Mouse (Mus musculus): ENCODE measurements at regions not wholly inside any gene's neighbourhood (a gene's known extent, or its start where the extent isn't known, plus 50 kb on each side); places are given as distances from the start of the nearest gene placed in this dataset.

- no peak for DNase-seq (ENCODE audit: low read depth, low spot score)
Measured at GRCm38 (mm10) chr9:52849931-52850330, 170.4 kb upstream of the AI593442 start.

GRCm38 (mm10) chr9:52841105-52841504, 161.5 kb upstream of the AI593442 start:
- no peak for DNase-seq (ENCODE audit: low read depth, low spot score)

- DNase-seq (ENCODE audit: low read depth, low spot score): no peak
Measured at GRCm38 (mm10) chr9:52839996-52840395, 160.4 kb upstream of the AI593442 start.

GRCm38 (mm10) chr9:52836151-52836630, 156.6 kb upstream of the AI593442 start:
- no peak for DNase-seq (ENCODE audit: low read depth, low spot score)

DNA sequence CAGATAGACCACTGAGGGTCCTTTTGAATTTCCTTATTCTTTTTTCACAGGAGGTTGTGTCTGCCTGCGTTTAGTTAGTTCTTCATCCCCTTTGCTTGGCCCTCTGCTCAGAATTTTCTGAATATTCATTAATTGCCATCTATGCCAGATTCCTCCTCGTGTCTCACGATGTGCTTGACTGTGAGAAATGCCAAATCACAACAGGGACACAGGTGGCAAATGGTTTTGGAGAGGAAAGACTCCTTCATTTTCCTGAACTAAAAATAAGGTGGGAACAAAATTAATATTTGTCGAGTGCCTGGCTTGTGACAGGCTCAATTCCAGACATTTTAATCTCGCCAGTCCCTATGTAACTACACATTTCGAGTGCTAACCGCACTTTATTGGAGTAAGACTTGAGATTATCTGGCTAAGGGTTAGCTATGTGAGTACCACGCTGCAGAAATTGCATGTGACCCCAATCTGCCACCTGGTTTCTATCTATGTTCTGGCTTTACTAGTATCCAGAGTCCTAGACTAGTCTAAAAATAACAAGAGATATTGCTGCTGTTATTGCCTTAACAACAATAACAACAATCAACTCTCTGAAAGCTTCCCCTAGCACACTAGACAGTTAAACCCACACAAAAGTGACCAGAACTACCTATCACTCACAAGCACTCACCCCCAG, 156.0 kb upstream of the AI593442 start:
- no peak for DNase-seq (ENCODE audit: low read depth, low spot score)

- no peak for DNase-seq (ENCODE audit: low read depth, low spot score)
Measured at GRCm38 (mm10) chr9:52826781-52827180, 147.2 kb upstream of the AI593442 start.

- DNase-seq (ENCODE audit: low read depth, low spot score): no peak
Measured at GRCm38 (mm10) chr9:52816309-52816708, 136.7 kb upstream of the AI593442 start.

GRCm38 (mm10) chr9:52802969-52803368, 123.4 kb upstream of the AI593442 start:
- DNase-seq (ENCODE audit: low read depth, low spot score): peak; percentile 77

DNA sequence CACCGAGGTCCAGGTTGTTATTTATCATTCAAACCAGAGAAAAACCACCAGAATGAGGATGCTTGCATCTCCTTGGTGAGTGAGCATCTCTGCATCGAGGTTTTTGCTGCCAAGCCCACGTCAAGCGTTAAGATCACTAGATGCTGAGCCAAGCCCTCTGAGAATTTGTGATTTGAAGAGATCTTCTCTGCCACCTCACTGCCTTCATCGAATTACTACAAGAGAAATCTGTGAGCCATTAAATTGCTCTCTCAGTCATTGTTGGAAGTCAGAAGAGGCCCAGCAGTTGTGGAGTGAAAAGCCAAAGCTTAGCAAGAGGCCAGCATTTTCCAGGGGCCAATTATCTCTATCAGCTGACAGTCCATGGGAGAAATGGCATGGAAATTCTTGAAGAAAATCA, 122.2 kb upstream of the AI593442 start:
- no peak for DNase-seq (ENCODE audit: low read depth, low spot score)

DNA sequence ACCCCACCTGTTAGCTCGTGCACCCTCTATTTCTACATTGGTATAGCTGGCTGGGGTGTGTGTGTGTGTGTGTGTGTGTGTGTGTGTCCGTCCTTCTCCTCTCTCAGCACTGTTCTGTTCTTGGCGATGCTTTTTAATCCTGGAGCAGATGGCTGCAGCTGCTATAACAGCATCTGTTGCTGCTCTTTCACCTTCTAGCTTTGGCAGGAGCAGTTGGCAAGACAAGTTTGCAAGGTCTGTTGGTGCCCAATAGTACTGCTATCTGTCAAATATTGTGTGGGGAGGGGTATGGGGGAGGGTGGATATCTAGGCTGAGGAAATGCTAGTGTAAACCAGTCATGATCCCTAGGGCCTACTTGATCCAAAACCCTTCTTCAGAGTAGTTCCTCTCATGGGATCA, 120.9 kb upstream of the AI593442 start:
- DNase-seq (ENCODE audit: low read depth, low spot score): no peak

DNA sequence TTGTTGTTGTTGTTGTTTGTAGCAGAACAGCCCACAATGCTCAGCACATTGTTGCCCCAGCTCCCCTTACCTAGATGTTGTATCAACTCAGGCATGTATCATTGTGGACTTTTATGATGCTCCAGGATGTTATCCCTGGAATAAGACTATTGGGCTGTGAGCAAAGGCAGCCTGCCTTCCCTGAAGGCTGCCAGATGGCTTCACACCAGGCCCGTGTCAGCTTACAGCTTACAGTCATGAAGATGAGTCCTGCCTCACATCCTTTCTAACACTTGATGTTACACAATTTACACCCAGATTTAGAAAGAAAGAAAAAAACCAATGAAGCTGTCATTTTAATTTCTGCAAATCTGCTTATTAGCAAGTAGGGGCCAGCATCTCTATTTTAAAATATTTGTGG, 113.0 kb upstream of the AI593442 start:
- DNase-seq (ENCODE audit: low read depth, low spot score): no peak

DNA sequence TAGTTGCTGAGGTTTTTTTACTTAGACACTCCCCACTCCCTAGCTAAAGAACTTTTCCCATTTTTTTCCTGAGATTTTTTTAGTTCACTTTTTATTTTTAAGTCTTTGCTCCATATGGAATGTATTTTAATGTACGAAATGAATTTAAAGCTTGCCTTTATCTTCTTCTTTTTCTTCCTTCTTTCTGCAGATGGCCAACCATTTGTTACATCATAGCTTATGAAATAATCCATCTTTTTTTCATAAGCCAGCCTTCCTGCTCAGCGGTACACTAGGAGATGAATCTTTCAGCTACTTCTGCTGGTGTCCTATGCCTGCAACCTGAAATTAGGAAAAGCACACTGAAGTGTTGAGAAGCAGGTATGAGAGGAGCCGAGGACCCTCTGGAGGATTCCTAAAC, 102.9 kb upstream of the AI593442 start:
- no peak for DNase-seq (ENCODE audit: low read depth, low spot score)

DNA sequence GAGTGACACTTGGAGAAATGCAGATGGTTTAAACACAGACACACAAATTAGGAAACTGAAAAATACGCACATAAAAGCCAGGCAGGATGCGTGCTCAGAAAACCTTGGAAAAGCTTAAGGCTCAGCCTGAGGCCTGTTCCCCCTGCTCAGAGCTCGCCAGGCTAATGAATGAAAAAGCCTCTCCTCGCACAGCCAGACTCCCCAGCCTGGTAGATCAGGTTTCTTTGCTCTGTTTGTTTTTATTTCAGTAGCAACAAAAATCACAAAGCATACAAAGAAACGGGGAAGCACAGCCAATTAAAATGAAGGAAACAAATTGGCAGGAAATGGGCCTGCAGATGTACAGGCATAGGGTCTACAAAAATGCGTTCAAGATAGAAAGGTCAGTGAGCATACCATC, 97.0 kb upstream of the AI593442 start:
- DNase-seq (ENCODE audit: low read depth, low spot score): peak; percentile 35

DNA sequence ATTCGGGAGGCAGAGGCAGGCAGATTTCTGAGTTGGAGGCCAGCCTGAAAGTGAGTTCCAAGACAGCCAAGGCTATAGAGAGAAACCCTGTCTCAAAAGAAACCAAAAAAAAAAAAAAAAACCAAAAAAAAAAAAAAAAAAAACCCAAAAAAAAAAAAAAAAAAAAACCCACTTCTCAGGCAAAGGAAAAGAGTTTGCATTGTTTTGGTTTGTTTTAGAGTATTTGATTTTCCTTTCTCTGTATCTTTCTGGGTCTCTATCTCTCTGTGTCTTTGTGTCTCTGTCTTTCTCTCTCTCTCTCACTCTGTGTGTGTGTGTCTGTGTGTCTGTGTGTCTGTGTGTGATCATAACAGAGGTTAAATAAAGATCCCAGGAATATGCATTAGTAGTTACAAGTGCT, 95.7 kb upstream of the AI593442 start:
- no peak for DNase-seq (ENCODE audit: low read depth, low spot score)

DNA sequence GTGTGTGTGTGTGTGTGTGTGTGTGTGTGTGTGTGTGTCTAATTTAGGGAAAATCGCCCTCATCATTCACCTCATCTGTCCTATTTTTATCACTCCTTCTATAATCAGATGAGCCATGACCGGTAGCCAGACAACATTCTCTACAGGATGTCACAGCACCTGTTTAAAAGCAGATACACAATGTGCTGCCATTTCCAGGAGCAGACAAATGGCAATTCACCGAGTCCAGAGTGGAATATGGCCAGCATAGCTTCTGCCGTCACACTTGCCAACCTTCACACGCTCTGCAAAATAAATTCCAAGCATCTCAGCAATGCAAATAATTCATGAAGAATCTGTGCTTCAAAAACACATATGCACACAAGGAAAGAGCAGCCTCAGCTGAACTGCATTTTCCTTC, 88.5 kb upstream of the AI593442 start:
- no peak for DNase-seq (ENCODE audit: low read depth, low spot score)

DNA sequence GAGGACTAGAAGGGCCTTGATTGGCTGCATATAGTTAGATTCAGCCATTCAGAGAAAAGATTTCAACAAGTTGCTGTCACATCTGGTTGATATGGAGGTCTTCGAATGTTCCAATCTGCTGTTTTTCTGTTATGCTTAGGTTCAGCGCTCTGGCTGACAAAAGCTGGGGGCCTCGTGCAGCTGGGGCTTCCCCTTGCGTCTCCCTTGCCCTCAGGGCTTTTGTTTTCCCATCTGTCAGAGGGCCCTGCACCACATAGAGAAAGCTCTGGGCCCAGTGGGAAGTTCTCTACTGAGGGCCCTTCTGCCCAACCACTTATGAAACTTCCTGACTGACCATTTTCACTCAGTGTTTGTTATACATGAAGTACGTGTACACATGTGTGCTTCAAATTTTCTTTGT, 86.2 kb upstream of the AI593442 start:
- no peak for DNase-seq (ENCODE audit: low read depth, low spot score)

DNA sequence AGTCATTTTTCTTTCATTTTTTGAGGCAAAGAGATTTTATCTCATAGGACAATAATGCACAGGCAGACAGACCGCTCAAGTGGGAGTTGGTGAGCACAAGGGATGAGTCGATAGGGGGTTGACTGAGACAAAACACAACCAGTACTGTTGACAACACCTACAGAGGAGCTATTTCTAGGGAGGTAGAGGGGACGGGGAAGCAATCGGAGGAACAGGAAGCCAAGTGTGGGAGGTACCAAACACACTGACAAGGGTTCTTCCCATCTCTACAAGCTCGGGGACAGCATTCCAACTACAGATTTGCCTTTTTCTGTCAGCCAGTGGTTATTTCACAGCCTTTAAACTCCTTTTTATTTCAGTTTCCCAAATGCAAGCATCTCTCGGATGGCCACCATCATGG, 83.3 kb upstream of the AI593442 start:
- DNase-seq (ENCODE audit: low read depth, low spot score): no peak

DNA sequence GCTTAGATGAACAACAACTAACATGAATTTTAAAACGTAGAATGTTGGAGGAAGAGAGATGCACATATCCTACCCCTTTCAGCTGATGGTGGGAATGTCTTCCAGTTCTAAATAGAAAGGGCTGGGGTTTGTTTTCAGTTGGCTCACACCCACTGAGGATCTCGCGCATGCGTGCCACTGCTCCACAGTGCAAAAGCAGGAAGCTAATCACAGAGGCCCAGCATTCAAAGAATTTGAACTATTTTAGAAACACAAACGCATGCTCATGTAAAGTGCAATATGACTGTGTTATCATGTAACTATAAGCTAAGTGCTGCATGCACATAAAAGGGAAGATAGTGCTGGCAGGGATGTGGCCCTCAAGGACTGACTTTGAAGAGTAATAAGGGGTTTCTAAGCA, 81.7 kb upstream of the AI593442 start:
- DNase-seq (ENCODE audit: low read depth, low spot score): no peak

DNA sequence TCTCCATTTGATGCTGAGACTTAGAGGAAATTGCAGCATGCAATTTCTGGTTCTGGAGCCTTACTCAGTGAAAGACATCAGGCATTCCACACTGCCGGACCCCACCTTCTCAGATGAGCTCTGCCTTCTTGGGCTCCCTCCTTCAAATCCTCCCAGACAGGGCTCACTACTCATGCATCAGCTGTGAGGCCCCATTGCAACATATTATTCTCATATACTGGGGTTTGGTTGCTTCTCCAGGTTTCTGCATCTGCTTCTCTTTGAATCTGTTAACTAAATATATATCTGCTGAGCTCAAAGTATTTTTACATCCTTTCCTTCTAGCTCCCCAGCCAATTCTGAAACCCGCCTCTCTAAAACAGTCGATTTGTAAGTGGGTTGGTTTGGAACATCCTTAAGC, 68.8 kb upstream of the AI593442 start:
- DNase-seq (ENCODE audit: low read depth, low spot score): no peak

DNA sequence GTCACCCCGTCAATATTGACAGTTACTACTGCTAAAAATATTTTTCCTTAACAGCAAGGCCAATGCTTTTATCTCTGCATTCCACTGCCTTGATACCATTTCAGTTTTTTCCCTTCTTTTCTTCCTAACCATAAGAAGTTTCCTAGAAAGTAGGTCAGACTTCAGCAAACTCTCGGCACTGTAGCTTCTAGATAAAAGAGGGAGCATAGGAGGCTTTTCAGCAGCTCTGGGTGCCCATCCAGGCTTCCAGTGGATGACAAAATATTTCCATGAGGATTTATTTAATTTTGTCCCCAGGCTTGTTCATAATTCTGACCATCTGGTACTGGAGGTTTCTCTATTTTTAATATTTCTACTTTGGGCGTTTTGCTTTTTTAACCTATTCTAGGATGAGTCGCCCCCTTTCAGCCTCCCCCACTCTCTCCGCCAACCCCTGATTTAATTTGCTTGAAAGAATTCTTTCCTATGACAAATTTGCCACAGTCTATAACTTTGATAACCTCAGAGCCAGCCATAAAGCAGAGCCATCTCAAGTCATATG, 59.0 kb upstream of the AI593442 start:
- DNase-seq (ENCODE audit: low read depth, low spot score): no peak
